Mouse (Mus musculus) hindbrain, embryonic 12.5 days (tissue): ENCODE measurements around the gene Gab1. TPM values are rescaled to one million over a fixed set of nuclear protein-coding genes. Genes with fewer than 3 reads are reported as not detected.

ENCODE experiments used
- ATAC-seq: fragments of 200-750 bp; cut with Nextera tagmentation; 2 replicates; pipeline ENCODE4 v1.8.0; 2017; ENCODE audit warnings: moderate TSS enrichment; ENCODE audit not compliant: low FRiP score
- H3K27ac ChIP-seq: fragments of 300-500 bp; sonication (generic); 2 replicates; pipeline ENCODE4 v1.5.1; 2016; ENCODE audit warnings: mild to moderate bottlenecking
- H3K27me3 ChIP-seq: fragments of 300-500 bp; sonication (generic); 2 replicates; pipeline ENCODE4 v1.6.1; 2016; ENCODE audit warnings: mild to moderate bottlenecking
- H3K36me3 ChIP-seq: fragments of 300-500 bp; sonication (generic); 2 replicates; pipeline ENCODE4 v1.6.1; 2016; ENCODE audit warnings: mild to moderate bottlenecking
- H3K4me1 ChIP-seq: fragments of 300-500 bp; sonication (generic); 2 replicates; pipeline ENCODE4 v1.6.1; 2016
- H3K4me2 ChIP-seq: fragments of 300-500 bp; sonication (generic); replicated peaks from 2 replicates; pipeline ENCODE4 v1.6.1; 2016; ENCODE audit warnings: mild to moderate bottlenecking
- H3K4me3 ChIP-seq: fragments of 300-500 bp; sonication (generic); 2 replicates; pipeline ENCODE4 v1.5.1; 2016; ENCODE audit warnings: mild to moderate bottlenecking
- H3K9ac ChIP-seq: fragments of 300-500 bp; sonication (generic); 2 replicates; pipeline ENCODE4 v1.6.1; 2016; ENCODE audit warnings: mild to moderate bottlenecking, moderate library complexity
- H3K9me3 ChIP-seq: fragments of 300-500 bp; sonication (generic); replicated peaks from 2 replicates; pipeline ENCODE4 v1.6.1; 2016; ENCODE audit warnings: mild to moderate bottlenecking
- WGBS: fragments of 180-500 bp; shearing (Covaris S2); methylation state at CpG from one replicate; pipeline ENCODE4 v1.1.7; 2016; 5-methylcytosine and 5-hydroxymethylcytosine counted together
- polyA plus RNA-seq: library from polyadenylated mRNA; unstranded; fragments of >200 nt; fragmentation: Nextera tagmentation; extraction: Ambion mirVana; gene quantifications from 2 replicates; pipeline ENCODE4 v1.2.1, GENCODE M21; 2016

The Gab1 gene
- polyA plus RNA-seq, 1 experiment from 2014 or later, result 21.3 TPM

DNA sequence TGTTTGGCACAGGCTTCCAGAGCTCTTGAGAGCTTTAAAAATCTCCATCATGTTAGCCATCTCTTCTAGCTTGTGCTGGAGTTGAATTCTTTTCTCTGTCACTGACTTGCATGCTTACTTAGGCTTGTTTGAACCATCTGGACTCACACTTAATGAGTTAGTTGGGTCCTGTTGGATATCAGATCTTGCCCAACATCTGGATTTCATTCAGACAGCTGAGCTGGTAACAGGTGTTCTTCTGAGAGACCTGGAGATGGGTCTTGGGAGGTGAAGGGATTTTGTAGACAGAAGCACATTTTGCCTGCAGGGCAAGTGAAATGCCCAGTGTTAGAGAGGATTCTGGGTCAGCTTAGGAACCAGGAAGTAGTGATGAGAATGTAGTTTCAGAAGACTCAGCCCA is 19.0 kb upstream of the Gab1 start:
- ATAC-seq, result no peak
- no peaks in the 10 kb centered on the region for H3K9me3 ChIP-seq
- no peak overlapping the region for H3K27ac ChIP-seq
- no peak overlapping the region for H3K4me2 ChIP-seq
- no peaks in the 10 kb centered on the region for H3K27me3 ChIP-seq
- no peak overlapping the region for H3K4me3 ChIP-seq
- H3K9ac ChIP-seq, result no peak overlapping the region
- H3K4me1 ChIP-seq, result no peaks in the 10 kb centered on the region
- no peaks in the 10 kb centered on the region for H3K36me3 ChIP-seq

DNA sequence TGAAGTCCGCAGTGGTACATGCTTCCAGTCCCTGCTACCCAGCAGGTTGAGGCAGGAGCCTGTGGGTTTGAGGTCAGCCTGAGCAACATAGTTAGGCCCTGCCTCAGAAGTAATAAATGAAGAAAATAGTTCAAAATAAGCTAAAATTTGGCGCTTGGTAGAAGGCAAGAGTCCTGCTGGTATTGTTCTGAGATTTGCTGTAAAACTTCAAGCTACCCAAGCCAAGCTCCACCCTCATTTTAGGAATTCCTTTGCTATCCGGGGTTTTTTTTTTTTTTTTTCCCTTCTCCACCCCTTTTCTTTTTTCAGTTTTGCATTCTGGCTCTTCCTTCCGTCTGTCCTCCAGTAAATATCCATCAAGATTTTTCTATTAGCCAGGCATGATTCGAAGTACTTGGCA is 15.7 kb upstream of the Gab1 start:
- Histone ChIP-seq H3K27me3 (no peaks in the 10 kb centered on the region), H3K4me3 (no peak overlapping the region), H3K27ac (no peak overlapping the region), H3K9me3 (no peaks in the 10 kb centered on the region), H3K4me1 (no peaks in the 10 kb centered on the region), H3K4me2 (no peak overlapping the region), H3K9ac (no peak overlapping the region), H3K36me3 (no peaks in the 10 kb centered on the region)
- 79% methylated on average over 5 of the region's 5 CpGs for WGBS
- no peak for ATAC-seq

DNA sequence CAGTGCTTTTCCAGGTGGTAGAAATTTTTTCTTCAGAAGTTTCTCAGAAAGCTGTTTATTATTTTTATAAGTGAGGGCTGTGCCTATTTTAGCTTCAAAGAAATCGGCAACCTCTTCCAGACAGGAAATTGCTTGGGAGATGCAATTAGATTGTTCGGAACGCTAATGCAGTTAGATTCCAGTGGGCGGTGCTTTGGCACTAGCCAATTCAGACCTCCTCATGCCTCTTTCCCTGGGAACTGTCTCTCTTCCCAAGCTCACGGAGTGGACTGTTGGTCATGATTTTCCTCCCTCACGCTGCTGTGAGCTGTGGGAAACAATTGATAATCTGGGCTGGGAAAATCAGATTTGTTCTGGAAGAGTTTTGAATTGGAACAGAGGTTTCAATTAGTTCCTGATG is 15.1 kb upstream of the Gab1 start:
- Histone ChIP-seq H3K27ac (no peak overlapping the region), H3K36me3 (no peaks in the 10 kb centered on the region), H3K4me3 (no peak overlapping the region), H3K27me3 (no peaks in the 10 kb centered on the region), H3K9me3 (no peaks in the 10 kb centered on the region), H3K4me1 (no peaks in the 10 kb centered on the region), H3K4me2 (peak overlapping the region; percentile 8; the same call in 1 of the 2 replicates), H3K9ac (no peak overlapping the region)
- ATAC-seq, result no peak
- WGBS, result 36% methylated on average over 6 of the region's 6 CpGs

DNA sequence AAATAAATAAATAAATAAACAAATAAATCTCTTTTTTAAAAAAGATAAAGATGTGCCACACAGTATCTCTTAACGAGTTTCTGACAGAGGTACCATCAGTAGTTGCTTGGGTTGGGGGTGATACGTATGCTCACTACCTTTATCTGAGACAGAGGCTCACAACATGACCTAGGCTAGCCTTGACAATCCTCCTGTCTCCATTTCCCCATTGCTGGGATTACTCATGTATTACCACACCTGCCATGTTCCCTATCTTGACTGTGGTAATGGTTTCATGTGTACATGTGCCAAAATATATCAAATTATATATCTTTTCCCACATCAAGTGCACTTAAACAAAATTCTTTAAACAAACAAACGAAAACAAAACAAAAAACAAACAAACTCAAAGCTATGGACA is 14.2 kb upstream of the Gab1 start:
- no peak for ATAC-seq
- Histone ChIP-seq H3K36me3 (no peaks in the 10 kb centered on the region), H3K4me2 (no peak overlapping the region), H3K27ac (no peak overlapping the region), H3K9ac (no peak overlapping the region), H3K4me3 (no peak overlapping the region), H3K27me3 (no peaks in the 10 kb centered on the region), H3K9me3 (no peaks in the 10 kb centered on the region), H3K4me1 (no peaks in the 10 kb centered on the region)
- whole genome bisulfite sequencing, result 85% methylated on average over 3 of the region's 3 CpGs

DNA sequence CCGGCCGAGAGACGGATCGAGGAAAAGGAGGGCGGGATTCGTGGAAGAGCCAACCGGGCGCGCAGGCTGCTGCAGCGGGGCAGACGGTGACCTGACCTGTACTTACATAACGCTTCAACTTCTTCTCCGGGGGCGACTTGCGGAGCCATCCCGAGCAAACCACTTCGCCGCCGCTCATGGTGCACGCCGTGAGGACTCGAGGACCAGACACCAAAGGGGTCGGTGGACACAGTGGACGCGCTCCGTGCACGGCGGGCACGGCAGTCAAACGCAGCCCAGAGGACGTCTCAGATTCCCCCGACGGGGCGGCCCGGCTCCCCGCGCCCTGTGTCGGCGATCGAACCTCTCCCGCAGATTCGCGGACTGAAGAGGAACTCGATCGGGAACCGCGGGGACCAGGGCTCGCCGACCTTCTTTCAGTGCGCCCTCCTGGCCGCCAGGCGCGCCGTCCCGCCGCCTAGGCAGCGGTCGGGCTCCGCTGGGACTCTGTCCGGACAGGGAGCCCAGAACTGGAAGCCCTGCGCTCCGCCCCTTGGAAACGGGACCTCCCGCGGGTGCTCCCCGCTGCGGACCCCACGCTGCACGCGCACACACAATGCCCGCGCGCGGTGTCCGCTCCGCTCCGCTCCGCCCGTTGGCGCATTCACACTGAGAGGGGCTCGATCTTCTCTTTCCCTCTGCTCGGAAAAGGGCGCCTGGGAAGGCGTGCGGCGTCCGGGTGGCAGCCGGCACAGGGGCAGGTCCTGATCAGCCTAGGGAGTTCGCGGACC is 708 bp downstream of the Gab1 start:
- Histone ChIP-seq H3K36me3 (no peaks in the 10 kb centered on the region), H3K27ac (peak overlapping the region; percentile 94), H3K4me2 (peak overlapping the region; percentile 81), H3K9ac (peak overlapping the region; percentile 85), H3K4me3 (peak overlapping the region; percentile 83), H3K27me3 (no peaks in the 10 kb centered on the region), H3K9me3 (no peaks in the 10 kb centered on the region), H3K4me1 (peaks cover 23% of the 10 kb centered on the region)
- peak; percentile 46 for ATAC-seq
- under 1% methylated on average over 89 of the region's 90 CpGs for WGBS

DNA sequence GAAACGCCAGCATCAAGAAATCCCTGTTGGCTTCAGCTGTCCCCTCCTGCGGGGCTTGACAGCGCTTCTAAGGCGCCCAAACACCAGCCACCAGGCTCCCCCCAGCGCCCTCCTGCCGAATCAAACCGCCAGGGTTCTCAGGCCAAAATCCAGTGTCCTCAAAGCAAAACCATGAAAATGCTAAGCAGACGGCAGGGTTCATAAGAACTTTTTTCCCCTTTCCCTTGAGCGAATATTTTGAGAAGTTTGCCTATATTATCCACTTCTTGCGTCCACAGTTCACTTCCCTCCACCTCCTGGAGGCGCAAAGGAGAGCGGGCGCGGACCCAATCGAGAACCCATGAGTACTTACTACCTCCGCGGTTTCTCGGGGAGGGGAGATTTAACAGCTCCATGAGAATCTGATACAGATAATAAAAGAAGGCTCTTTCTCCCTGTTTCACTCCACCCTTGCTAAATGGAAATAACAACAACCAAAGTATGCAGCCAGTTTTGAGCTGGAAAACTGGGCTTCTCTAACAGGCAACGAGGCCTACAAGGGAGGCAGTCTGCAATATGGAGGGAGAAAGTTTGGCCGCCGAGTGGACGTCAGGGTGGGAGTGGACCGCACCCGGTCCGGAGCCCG is 1.4 kb downstream of the Gab1 start:
- Histone ChIP-seq H3K27me3 (no peaks in the 10 kb centered on the region), H3K4me2 (peak overlapping the region; percentile 81), H3K27ac (peak overlapping the region; percentile 94), H3K9me3 (no peaks in the 10 kb centered on the region), H3K36me3 (no peaks in the 10 kb centered on the region), H3K4me1 (peaks cover 27% of the 10 kb centered on the region), H3K4me3 (peak overlapping the region; percentile 83), H3K9ac (peak overlapping the region; percentile 85)
- ATAC-seq, result no peak
- WGBS, result under 1% methylated on average over 26 of the region's 26 CpGs

DNA sequence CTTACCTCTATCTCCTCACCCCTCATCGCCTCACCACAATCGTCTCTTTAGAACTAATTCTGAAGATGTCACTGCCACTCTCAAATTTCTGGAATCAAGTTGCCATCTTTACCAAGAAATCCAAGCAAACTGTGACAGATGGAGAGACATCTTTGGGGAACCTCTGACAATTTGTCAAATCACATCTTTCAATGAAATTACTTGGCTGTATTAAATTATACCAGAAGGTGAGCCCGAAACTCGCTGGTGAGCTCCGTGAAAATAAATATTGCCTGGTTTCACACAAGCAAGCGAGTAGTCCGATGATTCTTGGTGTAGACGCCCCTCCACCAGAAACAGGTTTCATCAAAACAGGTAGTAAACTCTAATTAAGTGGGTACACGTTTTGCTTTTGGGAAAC is 2.2 kb downstream of the Gab1 start:
- H3K4me2 ChIP-seq, result peak overlapping the region; percentile 81
- WGBS, result 53% methylated on average over 9 of the region's 9 CpGs
- peak overlapping the region; percentile 83 for H3K4me3 ChIP-seq
- no peak overlapping the region for H3K27ac ChIP-seq
- H3K9ac ChIP-seq, result peak overlapping the region; percentile 85; the same call in 1 of the 2 replicates
- no peaks in the 10 kb centered on the region for H3K36me3 ChIP-seq
- no peaks in the 10 kb centered on the region for H3K9me3 ChIP-seq
- H3K27me3 ChIP-seq, result no peaks in the 10 kb centered on the region
- peaks cover 28% of the 10 kb centered on the region for H3K4me1 ChIP-seq
- ATAC-seq, result no peak

DNA sequence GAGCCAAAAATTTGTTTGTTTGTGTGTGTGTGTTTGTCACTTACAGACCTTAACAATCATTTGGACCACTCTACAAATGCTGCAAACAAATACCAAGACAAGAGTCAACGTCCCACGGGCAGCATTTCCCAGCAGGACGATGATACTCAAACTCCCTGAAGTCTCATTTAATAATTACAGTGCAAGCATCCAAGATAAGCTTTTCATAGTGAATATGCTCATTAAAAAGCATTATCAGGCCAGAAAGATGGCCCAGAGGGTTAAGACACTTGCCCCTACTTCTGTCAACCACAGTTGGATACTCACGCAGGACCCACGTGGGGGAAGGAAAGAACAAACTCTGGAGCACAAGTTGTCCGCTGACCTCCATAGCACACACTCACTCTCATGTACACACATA is 4.8 kb downstream of the Gab1 start:
- no peak overlapping the region for H3K27ac ChIP-seq
- no peak overlapping the region for H3K9ac ChIP-seq
- no peaks in the 10 kb centered on the region for H3K27me3 ChIP-seq
- H3K4me2 ChIP-seq, result no peak overlapping the region
- no peaks in the 10 kb centered on the region for H3K36me3 ChIP-seq
- WGBS, result 91% methylated on average over 6 of the region's 6 CpGs
- no peaks in the 10 kb centered on the region for H3K9me3 ChIP-seq
- H3K4me1 ChIP-seq, result peaks cover 42% of the 10 kb centered on the region
- no peak for ATAC-seq
- H3K4me3 ChIP-seq, result no peak overlapping the region

DNA sequence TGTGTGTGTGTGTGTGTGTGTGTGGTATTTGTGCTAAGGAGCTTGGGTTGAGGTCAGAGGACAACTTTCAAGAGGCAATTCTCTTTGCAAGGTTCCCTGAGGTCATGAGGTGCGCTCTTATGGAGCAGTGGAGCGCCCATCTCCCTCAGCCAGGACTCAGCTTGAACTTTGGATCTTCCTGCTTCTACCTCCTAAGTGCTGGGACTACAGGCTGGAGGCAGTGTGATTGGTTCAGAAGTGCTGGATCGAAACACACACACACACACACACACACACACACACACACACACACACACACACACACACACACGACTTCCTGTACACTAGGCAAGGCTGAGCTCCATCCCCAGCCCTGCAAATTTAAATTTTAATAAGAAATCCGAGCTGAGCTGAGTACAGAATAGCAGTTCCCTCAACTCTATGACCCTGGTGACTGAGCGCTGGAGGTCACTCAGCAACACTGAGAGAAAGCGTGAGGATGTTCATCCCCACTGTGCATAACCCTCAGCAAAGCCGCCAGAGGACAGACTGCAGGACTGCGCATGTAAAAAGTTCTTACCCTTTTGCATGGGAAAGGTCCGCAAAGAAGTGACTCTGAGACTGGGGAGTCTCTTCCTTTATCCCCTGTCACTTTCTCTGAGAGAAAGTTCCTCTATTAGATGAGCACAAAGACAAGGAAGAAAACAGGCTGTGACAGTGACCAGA is 6.4 kb downstream of the Gab1 start:
- Histone ChIP-seq H3K9me3 (no peaks in the 10 kb centered on the region), H3K4me3 (no peak overlapping the region), H3K27ac (no peak overlapping the region), H3K27me3 (no peaks in the 10 kb centered on the region), H3K4me2 (no peak overlapping the region), H3K36me3 (no peaks in the 10 kb centered on the region), H3K9ac (no peak overlapping the region), H3K4me1 (peaks cover 56% of the 10 kb centered on the region)
- 51% methylated on average over 9 of the region's 10 CpGs for whole genome bisulfite sequencing
- no peak for ATAC-seq

DNA sequence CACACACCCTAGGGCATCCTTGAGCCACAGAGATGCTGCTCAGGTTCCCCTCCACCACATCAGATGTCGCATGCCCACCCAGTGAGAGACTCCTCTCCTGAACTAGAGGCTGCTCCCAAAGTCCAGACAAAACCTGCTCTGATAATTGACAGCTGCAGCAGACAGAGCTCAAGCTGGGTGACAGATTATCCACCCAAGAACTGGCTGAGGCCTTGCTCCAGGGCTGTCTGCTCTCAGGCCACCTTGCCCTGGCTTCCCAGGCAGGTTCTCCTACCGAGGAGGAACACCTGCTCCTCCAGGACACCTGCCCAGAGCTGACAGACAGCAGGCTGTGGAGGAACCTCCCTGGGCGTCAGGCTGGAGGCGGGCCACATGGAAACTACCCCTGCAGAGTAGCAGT is 7.6 kb downstream of the Gab1 start:
- Histone ChIP-seq H3K4me1 (peaks cover 45% of the 10 kb centered on the region), H3K27me3 (no peaks in the 10 kb centered on the region), H3K9me3 (no peaks in the 10 kb centered on the region), H3K27ac (no peak overlapping the region), H3K4me2 (no peak overlapping the region), H3K36me3 (no peaks in the 10 kb centered on the region), H3K9ac (no peak overlapping the region), H3K4me3 (no peak overlapping the region)
- ATAC-seq, result no peak
- WGBS, result 47% methylated on average over 4 of the region's 4 CpGs

DNA sequence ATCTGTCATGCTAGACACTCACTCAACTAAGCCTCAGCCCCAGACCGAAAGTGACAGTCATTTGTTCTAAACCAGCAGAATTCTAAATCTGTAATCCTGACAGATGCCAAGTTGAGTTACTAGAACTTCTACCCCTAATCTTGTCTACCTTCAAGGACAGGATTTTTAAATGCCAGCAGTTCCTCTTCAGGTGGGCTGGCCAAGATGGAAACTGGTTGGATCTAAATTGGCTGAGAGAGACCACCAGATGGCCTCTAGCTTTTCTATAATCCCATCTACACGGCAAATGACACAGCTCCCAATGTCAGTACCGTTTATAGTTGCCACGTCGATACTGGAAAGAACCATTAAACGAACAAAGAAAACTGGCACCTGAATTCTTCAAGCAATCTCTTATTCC is 8.9 kb downstream of the Gab1 start:
- Histone ChIP-seq H3K27me3 (no peaks in the 10 kb centered on the region), H3K4me1 (peaks cover 37% of the 10 kb centered on the region), H3K27ac (no peak overlapping the region), H3K4me2 (no peak overlapping the region), H3K9ac (no peak overlapping the region), H3K9me3 (no peaks in the 10 kb centered on the region), H3K4me3 (no peak overlapping the region), H3K36me3 (no peaks in the 10 kb centered on the region)
- WGBS, result 95% methylated on average over 6 of the region's 6 CpGs
- ATAC-seq, result no peak

DNA sequence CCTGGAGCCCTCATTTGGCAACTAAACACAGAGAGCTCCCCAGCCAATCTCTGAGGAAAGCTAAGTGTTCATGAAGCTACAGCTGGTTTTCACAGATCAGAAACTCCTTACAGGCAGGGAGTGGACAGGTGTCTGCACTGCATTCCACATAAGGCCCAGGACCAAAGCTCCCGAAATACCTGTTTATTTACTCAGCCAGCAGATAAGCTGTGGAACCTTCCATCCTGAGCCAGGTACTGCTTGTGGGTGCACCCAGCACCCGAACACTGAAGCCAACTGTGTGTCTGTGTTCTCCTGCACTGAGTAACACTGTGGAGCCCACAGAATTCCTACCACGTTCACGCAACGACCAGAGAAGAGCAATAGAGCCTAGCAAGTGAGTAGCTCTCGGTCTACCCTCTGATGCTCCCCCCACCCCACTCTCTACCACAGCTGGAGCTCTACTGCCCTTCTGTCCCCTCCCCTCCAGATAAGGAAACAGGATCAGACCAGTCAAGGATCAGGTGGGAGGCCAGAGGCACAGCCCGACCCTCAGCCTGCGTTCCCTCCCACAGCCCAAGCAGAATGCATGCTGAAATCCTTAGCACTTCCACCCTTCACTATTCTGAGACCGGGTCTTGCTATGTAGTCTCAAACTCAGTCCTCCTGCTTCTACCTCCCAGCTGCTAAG is 9.6 kb downstream of the Gab1 start:
- peaks cover 37% of the 10 kb centered on the region for H3K4me1 ChIP-seq
- no peaks in the 10 kb centered on the region for H3K27me3 ChIP-seq
- H3K9me3 ChIP-seq, result no peaks in the 10 kb centered on the region
- no peaks in the 10 kb centered on the region for H3K36me3 ChIP-seq
- ATAC-seq, result no peak
- H3K27ac ChIP-seq, result peak overlapping the region; percentile 58
- no peak overlapping the region for H3K4me2 ChIP-seq
- WGBS, result 78% methylated on average over 9 of the region's 9 CpGs
- no peak overlapping the region for H3K4me3 ChIP-seq
- no peak overlapping the region for H3K9ac ChIP-seq
